Mouse (Mus musculus) kidney, adult 9 months (tissue): ENCODE results near the gene Tfeb.
A peak's percentile ranks its signal among the peaks of the same experiment; 100 is the strongest.

Experiments used
- DNase-seq: peaks from one replicate; pipeline ENCODE4 v3.0.0; 2022

Tfeb gene

GRCm38 (mm10) chr17:47712889-47713571 is 23.8 kb upstream of the Tfeb start:
- DNase-seq = no peak

- DNase-seq = no peak
Observed at GRCm38 (mm10) chr17:47715037-47715436, 21.8 kb upstream of the Tfeb start.

GRCm38 (mm10) chr17:47721183-47721582 is 15.6 kb upstream of the Tfeb start:
- no peak for DNase-seq

GRCm38 (mm10) chr17:47726566-47726965 is 10.3 kb upstream of the Tfeb start, which contains the start of gene Pgc:
Pgc (plus strand) TSS chr17:47726842.
- DNase-seq = no peak

GRCm38 (mm10) chr17:47730633-47731575 is 5.9 kb upstream of the Tfeb start:
- DNase-seq = no peak

GRCm38 (mm10) chr17:47735553-47736100 is 1.2 kb upstream of the Tfeb start:
- no peak for DNase-seq

GRCm38 (mm10) chr17:47737271-47738065 is 638 bp downstream of the Tfeb start:
- peak; percentile 96 for DNase-seq

GRCm38 (mm10) chr17:47738066-47738878 is 1.4 kb downstream of the Tfeb start:
- DNase-seq = peak; percentile 81

GRCm38 (mm10) chr17:47738879-47739798 is 2.3 kb downstream of the Tfeb start:
- peak; percentile 57 for DNase-seq

- DNase-seq = no peak
Observed at GRCm38 (mm10) chr17:47740186-47740585, 3.4 kb downstream of the Tfeb start.

- no peak for DNase-seq
Observed at GRCm38 (mm10) chr17:47742991-47743734, 6.3 kb downstream of the Tfeb start.

- DNase-seq = no peak
Observed at GRCm38 (mm10) chr17:47744086-47744485, 7.3 kb downstream of the Tfeb start.

GRCm38 (mm10) chr17:47744746-47745368 is 8.0 kb downstream of the Tfeb start:
- no peak for DNase-seq

- no peak for DNase-seq
Observed at GRCm38 (mm10) chr17:47748791-47749553, 12.1 kb downstream of the Tfeb start.

- no peak for DNase-seq
Observed at GRCm38 (mm10) chr17:47749626-47750025, 12.8 kb downstream of the Tfeb start.

GRCm38 (mm10) chr17:47750101-47750500 is 13.3 kb downstream of the Tfeb start:
- no peak for DNase-seq

- DNase-seq = no peak
Observed at GRCm38 (mm10) chr17:47751811-47752210, 15.0 kb downstream of the Tfeb start.

GRCm38 (mm10) chr17:47753130-47753775 is 16.4 kb downstream of the Tfeb start:
- DNase-seq = no peak
